Mouse (Mus musculus): ENCODE measurements around the gene Ero1lb. TPM values are rescaled to one million over a fixed set of nuclear protein-coding genes. Genes with fewer than 3 reads are reported as not detected.
"Not testable (repeated sequence)": the region's sequence is repeated elsewhere in the genome, so short reads cannot be mapped to it uniquely, and the experiment has no call there.

Gene Ero1lb
- polyA plus RNA-seq, 1 experiment from 2014 or later: 19.0 TPM

GRCm38 (mm10) chr13:12646676-12647075, 81.0 kb downstream of the Ero1lb start:
- H3K27me3 ChIP-seq (replicated peaks); H3K4me1 ChIP-seq; H3K9me3 ChIP-seq; H3K27ac ChIP-seq; H3K4me2 ChIP-seq; ATAC-seq (replicated peaks); H3K36me3 ChIP-seq (replicated peaks); H3K4me3 ChIP-seq; H3K9ac ChIP-seq: not testable (repeated sequence)
- WGBS: 87% methylated on average over 5 of the region's 5 CpGs

GRCm38 (mm10) chr13:12650020-12650876, 84.6 kb downstream of the Ero1lb start:
- not testable (repeated sequence) for H3K9me3 ChIP-seq; H3K27me3 ChIP-seq (replicated peaks); H3K4me1 ChIP-seq; H3K36me3 ChIP-seq (replicated peaks)
- Histone ChIP-seq H3K4me3 (peak overlapping the region; percentile 46), H3K4me2 (peak overlapping the region; percentile 53), H3K27ac (peak overlapping the region; percentile 87), H3K9ac (peak overlapping the region; percentile 53; the same call in 1 of the 2 replicates)
- ATAC-seq (replicated peaks): peak; percentile 93
- under 1% methylated on average over 58 of the region's 79 CpGs for WGBS

GRCm38 (mm10) chr13:12650877-12651176, 85.2 kb downstream of the Ero1lb start:
- 1% methylated on average over 13 of the region's 13 CpGs for WGBS
- peak; percentile 86; the same call in 1 of the 2 replicates for ATAC-seq (replicated peaks)

More at GRCm38 (mm10) chr13:12650877-12651176, 85.2 kb downstream of the Ero1lb start:
- H3K9ac ChIP-seq: peak overlapping the region; percentile 32; the same call in 1 of the 2 replicates
- H3K4me2 ChIP-seq: peak overlapping the region; percentile 53
- not testable (repeated sequence) for H3K9me3 ChIP-seq; H3K27me3 ChIP-seq (replicated peaks); H3K36me3 ChIP-seq (replicated peaks); H3K4me1 ChIP-seq
- peak overlapping the region; percentile 60 for H3K27ac ChIP-seq
- peak overlapping the region; percentile 46 for H3K4me3 ChIP-seq

Other genes starting within 250 kb of the Ero1lb start
- 2.8 and 4.6 TPM in 2 replicates for gene Actn2, start 225.1 kb upstream of the Ero1lb start, polyA plus RNA-seq (2015; fragmentation: Nextera tagmentation; extraction: Ambion mirVana)
- gene Heatr1, start 170.8 kb upstream of the Ero1lb start, polyA plus RNA-seq (2015; fragmentation: Nextera tagmentation; extraction: Ambion mirVana): 14.0 and 14.2 TPM in 2 replicates
- 20.3 and 25.6 TPM in 2 replicates for gene Lgals8, start 100.9 kb upstream of the Ero1lb start, polyA plus RNA-seq (2015; fragmentation: Nextera tagmentation; extraction: Ambion mirVana)
- gene Edaradd, start 45.4 kb upstream of the Ero1lb start, polyA plus RNA-seq (2015; fragmentation: Nextera tagmentation; extraction: Ambion mirVana): 1.4 and 1.5 TPM in 2 replicates
- gene Prl2c3, start 234.2 kb downstream of the Ero1lb start, polyA plus RNA-seq (2015; fragmentation: Nextera tagmentation; extraction: Ambion mirVana): not detected in 2 replicates

All from midbrain, embryonic 15.5 days (tissue).